Mouse (Mus musculus): ENCODE data around the gene Nav3.

Nav3 gene

DNA sequence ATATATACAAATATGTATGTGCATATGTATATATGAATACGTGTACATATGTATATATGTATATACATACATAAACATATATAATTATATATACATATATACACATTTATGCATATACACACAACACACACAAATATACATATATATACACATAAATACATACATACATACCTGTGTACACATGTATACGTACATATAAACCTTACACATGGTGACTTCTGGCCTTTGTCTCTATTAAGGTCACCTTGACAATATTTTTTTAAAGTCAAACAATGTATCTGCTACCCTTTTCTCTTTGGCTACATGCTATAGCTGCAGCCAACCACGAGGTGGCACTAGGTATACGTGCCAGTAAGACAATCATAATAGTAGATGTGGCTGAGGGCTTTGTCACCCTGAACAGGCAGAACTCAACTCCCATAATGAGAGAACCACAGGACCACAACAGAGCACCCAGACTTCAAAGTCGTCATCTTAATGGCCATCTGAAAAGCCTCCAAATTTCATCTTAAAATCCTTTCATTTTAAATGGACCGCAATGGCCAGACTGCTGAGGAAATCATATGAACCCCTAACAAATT is 535.3 kb downstream of the Nav3 start:
- DNase-seq (ENCODE audit: low read depth, low spot score), result peak; percentile 5

DNA sequence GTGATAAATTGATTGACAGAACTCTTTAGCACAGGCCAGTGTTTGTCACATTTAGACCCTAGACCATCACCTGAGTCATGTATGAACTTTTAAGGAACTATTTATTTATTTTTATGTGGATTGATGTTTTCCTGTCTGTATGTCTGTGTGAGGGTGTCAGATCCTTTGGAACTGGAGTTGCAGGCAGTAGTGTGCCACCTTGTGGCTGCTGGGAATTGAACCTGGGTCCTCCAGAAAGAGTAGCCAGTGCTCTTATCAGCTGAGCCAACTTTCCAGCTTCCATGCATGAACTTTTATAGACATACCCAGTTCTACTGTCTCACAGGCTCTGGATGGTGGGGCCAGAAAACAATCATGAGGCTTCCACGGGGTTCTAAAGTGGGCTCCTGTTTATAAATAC is 536.5 kb downstream of the Nav3 start:
- DNase-seq (ENCODE audit: low read depth, low spot score), result no peak

DNA sequence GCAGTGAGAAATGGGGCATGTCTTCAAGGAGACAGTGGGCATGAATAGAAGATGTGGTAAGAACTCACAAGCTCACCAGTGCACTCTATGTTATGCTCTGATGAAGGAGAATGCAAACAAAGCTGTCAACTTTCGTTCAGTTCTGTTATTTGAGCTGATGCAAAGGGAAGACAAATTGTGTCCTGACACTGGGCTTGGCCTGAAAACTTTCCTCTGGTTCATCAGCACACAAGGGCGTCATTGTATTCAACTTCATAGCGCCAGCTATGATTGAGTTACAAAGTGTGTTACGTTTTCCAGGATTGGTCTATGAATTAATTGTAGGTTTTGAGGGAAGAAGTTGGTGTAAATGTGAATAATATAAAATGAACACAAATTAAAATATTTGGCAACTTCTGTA is 548.8 kb downstream of the Nav3 start:
- DNase-seq (ENCODE audit: low read depth, low spot score), result no peak

DNA sequence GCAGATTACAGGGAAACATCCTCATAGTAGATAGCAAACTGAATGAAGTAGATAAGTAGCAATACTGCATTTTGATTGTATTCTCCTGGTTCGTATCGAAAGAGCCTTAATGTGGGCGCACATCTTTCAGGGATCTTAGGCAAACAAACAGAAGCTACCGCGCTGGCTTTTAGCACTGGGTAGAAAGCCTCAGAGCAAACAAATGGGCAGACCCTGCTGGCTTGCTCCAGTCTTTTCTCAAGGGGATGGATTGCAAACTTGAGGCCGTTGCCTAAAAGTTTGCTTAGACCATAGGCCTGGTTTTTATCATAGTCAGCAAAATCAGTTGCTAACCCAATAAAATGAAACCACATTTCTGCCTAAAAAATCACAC is 549.6 kb downstream of the Nav3 start:
- DNase-seq (ENCODE audit: low read depth, low spot score), result no peak

DNA sequence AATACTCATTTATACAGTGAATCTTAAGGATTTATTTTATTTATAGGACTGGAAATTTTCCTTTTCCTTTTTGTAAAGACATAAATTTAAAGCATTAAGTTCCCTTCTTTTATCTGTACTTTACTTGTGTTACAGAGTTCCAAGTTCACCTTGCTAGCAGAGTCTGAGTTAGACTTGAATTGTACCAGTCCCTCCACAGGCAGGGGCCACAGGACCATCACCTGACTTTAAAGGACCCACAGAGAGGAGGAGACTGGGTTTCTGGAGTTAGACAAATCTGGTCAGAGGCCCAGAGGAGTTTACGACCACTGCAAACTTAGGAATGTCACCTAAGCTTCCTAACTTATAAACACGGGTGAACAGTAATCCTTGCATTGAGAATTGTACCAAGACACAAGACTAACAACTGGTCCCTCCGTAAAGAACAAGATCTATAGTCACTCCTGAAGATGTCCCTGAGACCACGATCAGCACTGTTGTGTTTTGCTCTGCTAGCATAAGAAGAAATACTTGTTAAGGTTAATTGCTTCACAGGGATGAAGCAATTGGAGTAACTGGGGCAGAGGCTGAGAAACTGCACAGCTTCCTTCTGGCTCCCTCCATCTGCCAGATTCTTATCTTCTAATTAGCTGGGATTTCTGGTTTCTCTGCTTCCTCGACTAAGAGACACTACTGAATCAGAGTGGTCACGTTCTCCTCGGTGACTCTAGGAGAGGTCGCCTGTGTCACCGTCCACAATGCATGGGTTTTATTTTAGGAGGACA is 550.2 kb downstream of the Nav3 start:
- DNase-seq (ENCODE audit: low read depth, low spot score), result no peak

DNA sequence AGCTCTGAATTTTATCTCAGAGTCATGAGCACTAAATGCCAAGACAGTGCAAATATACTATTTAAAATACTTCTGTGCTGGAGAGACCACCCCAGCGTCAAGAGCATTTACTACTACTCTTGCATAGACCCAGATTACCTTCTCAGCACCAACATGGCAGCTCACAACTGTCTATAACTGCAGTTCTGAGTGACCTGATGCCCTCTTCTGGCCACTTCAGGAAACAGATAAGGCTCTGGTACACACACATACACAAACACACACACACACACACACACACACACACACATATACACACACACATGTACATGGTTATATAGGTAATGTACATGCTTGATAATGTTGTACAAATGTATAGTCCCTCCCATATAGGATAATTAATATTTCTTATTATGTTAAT is 551.2 kb downstream of the Nav3 start:
- DNase-seq (ENCODE audit: low read depth, low spot score), result no peak

DNA sequence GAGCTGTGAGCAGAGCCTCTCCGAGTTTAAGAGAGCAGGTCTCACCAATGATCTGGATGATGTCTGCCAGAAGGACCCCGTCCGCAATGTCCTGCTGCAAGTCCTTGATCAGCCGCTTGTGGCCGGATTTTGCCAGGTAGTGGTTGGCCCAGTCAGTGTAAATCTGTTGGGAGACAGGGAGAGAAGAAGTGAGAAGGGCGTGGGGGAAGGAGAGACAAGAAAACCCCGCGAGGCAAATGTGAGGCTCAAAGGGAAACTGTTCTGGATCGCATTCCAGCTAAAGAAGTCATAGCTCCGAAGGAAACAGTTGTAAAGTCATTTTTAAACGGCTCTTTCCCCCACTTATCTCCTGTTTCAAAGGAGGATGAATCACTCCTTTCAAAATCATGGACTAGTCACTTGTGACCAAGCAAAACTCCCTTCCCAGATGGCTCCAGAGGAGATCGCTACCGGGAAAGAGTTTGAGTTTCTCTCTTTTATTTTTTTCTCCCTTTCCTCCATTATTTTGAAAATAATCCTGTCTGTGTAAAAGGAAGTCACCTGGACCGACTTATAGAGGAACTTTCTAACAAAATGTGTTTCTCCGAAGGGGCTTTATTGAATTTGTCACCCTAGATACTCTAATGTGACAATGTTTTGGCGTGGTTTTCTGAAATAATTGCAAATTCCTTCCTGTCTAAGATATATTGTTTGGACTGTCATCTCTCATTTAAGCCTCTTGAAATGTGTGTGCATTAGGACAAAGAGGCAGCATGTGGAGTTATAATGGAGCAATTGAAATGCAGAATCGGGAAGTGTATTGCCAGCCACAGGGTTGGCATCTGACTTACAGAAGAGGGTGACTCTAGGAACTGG is 552.1 kb downstream of the Nav3 start:
- DNase-seq (ENCODE audit: low read depth, low spot score), result no peak

DNA sequence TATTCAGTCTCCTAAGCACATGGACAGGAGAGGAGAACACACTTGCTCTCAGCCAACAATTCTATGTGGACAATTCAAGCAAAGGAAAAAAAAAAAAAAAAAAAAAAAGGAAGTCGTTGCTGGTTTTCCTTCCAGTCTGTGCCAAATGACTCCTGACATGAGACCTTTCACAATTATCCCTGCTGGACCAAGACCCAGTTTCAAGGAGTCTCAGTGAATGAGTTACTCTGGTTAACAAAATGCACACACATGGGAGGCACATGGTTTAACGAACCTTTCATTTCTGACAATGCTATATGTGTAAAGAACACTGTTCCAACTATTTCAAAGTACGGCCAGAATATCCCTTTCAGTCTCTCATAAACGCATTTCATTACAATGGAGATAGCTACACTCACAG is 552.8 kb downstream of the Nav3 start:
- no peak for DNase-seq (ENCODE audit: low read depth, low spot score)

DNA sequence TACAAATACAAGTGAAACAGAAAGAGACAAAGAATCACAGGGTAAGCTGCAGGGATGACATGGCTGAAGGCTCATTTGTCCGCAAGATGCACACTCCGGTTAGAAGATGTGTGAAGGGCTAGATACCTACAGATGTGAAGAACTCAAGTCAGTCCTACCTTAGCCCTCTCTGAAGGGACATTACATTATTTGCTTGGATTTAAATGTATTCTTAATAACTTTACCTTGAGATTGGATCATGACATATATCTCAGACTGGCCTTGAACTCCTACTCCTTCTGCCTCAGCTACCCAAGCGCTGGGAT is 566.9 kb downstream of the Nav3 start:
- no peak for DNase-seq (ENCODE audit: low read depth, low spot score)

DNA sequence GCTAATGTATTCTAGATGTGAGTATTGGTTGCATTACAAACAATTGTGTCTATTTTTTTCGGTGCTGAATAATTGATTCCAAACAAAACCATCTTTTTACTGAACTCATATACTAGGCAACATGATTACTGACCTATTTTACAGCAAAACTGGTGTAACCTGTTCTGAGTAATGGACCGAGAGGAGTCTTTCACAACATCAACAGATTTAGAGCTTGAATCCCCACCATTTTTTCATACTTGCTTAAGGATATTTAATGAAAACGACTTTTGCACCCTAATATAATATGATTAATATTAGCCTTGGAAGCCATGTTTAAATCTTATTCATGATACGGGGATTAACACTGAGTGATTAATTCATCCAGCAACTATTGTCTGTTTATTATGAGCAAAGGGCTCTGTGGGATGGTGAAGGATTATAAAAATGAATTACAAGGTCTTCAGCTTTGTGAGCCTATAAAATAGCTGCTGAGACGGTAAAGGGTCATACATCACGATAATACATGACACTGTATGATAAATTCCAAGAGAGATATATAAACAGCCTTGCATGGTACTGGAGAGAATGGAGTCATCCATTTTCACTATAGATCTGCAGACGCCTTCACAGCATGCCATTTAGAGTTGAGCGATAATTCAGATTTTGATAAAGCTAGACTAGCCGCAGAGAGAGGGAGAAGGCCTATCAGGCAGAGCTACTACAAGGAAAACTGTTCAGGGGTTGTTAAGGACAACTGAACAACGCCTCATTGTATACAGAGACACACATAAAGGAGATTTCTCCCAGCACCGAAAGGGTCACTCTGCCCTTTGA is 567.4 kb downstream of the Nav3 start:
- no peak for DNase-seq (ENCODE audit: low read depth, low spot score)

DNA sequence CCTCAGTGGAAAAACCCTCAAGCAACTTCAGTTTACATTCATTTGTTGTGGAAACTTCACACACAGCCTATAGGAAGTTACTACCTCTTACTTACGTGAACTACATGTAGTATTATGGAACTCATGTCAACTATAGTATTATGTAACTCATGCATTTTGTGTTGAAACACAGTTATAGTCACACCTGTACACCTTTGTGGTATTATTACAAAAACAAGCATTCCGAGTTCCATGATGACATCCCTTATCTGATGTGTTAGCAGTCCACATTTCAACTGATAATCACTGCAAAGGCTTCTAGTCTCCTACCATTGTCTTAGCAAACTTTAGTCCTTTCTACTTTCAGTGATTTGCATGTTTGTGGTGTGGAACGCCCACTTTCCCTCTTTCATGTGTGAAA is 568.8 kb downstream of the Nav3 start:
- DNase-seq (ENCODE audit: low read depth, low spot score), result no peak

DNA sequence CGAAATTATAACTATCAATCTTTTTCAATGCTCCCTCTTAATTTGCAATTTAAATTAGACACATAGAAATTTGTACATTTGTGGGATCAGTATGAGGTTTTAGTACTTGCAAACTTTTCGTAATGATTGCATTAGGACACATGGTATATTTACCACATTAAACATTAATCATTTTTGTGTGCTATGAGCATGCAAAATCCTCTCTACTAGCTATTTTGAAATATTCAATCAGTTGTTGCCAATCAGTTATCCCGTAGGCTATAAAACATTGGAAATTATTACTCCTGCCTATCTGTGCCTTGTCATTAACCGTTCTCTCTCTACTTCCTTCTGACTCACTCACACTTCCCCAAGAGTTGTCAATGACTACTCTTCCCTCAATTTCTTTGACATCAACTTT is 579.9 kb downstream of the Nav3 start:
- DNase-seq (ENCODE audit: low read depth, low spot score), result no peak

DNA sequence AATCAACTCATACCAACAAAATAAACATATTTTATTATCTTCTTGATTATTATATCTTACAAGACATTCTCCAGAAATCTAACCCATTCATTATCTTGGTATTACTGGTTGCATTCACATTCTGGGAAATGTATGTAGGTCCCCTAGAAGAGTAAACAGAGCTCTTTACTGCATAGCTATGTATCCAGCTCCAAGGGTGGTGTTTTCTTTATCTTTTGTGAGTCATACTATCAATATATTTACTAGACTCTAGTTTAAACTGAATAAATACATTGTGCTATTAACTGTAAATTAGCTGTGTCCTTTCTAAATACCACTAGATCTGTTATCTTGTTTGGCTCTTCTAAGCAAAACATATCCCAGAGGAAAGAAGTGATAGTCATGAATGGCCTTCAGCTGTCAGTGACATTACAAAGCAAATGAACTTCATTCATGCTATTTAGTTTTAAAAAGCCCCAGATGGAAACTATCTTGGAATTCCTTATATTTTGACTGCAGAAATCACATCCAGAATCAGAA is 580.6 kb downstream of the Nav3 start:
- DNase-seq (ENCODE audit: low read depth, low spot score), result no peak

DNA sequence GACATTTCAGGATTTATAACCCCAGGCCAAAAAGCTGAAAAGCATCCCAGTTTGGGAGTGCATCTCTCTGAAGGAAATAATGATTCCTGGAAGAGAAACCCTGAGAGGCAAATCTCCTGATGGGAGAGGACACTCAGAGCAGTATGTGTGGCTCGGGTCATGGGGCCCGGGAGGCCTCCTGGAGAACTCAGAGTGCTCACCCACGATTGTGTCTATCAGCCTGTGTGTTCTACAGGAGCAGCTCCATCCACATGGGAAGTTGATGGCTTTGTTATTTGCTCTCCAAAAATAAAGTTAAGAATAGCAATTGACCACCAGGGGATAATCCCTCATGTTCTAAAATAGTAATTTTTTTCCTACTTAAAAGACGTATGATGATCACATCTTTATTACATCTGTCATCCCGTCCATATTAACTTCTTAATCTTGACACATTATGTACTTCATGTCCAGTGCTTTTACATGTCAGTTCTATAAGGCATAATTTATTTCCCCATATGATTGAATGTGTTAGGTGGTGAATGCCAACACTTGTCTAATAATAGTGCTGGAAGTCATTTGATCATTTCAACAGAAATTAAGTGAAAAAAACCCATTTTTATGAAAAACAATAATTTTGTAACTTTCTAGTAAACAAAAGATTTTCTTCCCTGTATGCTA is 581.2 kb downstream of the Nav3 start:
- no peak for DNase-seq (ENCODE audit: low read depth, low spot score)

DNA sequence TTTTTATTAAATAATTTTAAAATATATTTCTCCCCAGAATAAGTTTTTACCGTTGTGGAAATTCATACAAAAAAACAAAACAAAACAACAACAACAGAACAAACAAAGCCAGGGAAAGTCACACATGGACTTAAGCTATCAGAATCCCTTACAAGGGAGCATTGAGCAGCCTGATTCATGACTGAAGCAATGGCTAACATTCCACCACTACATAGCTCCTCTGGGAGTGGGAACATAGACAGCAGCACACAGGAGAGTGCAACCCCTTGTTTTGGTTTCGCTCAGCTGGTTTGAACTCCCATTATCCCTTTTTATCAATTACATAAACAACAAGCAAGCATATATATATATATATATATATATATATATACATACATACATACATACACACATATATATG is 589.9 kb downstream of the Nav3 start:
- DNase-seq (ENCODE audit: low read depth, low spot score), result no peak

DNA sequence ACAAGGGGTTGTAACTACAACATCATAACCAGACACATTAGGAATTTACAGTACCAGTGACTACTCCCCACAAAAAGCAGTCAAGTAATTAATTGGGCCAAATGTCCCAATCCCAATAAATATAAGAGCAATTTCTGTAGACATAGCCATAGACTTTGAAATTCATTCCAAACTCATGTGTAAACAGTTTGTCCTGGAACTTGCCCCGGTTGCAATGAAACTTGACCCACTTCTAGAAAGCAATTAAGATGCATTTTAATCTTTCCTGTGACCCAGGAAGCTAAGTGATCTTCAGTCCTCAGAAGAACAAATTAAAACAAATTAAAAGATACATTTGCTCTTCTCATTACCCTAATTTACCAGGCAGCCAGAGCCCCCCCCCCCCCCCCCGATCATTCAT is 590.6 kb downstream of the Nav3 start:
- DNase-seq (ENCODE audit: low read depth, low spot score), result no peak

DNA sequence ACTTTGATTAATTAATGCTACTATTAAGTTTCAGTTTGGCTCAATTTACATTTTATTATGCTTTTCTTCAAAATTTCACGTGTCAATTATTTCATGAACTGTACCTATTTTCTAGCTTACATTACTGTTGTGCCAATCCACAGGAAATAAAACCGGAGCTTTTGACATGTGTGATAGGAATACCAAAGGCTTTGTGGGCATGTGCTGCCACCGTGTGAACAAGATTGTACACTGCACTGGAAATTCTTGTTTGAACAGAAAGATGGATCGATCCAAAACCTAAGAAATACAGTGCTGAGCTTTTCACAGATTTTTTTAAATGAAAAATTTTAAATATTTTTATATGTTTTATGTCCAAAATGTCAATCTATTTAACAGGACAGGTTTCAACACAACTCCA is 591.3 kb downstream of the Nav3 start:
- DNase-seq (ENCODE audit: low read depth, low spot score), result no peak

DNA sequence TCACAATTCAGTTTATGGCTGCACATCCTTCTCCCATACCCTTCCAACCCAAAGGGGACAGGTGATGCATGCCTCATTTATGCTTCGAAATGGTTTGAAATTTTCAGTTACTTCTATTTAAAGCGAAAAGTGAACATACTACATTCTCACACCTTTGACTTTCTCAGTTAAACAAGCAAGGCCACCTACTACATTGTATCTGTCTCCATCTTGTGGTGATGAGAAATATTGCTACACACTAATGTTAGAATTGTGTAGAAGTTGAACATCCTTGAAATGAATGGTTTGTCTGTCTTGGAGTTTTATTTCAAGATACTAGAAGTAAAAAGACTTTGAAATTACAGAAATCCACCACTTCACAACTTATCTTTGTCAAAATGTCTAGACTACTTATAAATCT is 594.7 kb downstream of the Nav3 start:
- DNase-seq (ENCODE audit: low read depth, low spot score), result no peak

DNA sequence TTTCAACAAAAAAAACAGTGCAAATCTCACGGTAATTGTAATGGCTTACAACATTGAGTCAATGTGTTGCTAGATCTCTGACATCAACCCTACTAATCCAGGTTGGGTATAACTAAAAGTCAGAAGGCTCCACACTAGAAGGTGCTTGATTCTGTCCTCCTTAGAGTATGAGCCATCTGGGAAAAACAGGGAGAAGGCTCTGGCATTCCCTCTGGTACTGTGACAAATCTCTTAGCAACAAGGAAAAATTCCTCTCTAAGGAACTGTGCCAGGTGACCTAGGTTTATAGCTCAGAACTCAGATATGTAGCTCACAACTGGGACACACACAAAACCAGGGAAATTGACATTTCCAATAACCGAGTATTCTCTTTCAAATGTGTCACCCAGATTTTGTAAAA is 597.4 kb downstream of the Nav3 start:
- DNase-seq (ENCODE audit: low read depth, low spot score), result no peak

DNA sequence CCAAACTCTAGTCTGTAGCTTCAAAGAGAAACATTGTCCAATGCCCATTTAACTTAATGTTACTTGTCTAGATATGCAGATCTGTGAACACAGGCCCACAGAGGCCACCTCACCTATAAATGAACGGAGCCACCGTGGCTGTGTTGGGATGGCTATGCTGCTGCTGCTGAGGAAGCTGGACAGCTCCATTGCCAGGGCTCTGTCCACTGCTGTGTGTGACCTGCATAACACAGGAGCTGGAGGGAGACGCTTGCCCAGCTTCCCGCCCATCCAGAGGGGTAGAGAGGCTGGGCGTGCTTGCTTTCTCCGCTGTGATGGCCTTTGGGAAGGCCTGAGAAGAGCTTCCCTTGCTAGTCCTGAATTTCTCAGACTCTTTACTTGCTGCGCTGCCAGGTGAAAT is 603.6 kb downstream of the Nav3 start:
- no peak for DNase-seq (ENCODE audit: low read depth, low spot score)

DNA sequence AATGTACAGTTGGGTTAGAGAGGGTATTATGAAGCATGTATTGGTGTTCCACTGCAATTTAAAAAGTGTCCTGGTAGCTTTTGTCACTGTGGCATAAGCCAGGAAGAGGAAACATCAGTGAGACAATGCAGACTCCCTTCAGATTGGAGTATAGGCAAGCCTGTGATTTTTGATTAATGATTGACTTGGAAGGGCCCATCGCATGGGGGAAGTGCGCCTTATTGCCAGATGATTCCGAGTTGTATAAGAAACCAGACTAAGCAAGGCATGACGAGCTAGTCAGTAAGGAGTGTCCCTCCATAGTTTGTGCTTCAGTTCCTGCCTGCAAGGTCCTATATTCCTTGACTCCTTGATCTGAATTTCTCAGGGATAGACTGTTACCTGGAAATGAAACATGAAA is 608.4 kb downstream of the Nav3 start:
- no peak for DNase-seq (ENCODE audit: low read depth, low spot score)

DNA sequence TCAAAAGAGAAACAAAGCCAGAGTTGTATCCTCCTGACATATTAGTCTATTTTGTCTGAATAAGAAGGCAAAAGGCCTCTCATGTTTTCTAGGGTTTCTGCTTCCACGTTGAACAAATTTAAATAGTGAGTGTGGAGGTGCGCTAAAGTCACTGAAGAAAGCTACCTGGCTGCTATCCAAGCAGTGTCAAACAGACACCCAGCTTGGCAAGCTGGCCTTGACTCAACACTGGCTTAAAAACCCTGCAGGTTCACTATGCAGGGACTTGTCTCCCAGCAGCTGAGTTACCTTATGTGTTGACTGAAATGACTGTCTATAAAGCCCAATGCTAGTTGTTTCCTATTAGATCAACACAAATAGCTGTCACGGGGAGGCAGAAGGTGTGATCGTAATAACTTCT is 612.3 kb downstream of the Nav3 start:
- no peak for DNase-seq (ENCODE audit: low read depth, low spot score)

All from CD4-positive, CD25-positive, alpha-beta regulatory T cell, adult 2 months (primary cell).